Mouse (Mus musculus) liver, adult 2 months (tissue): ENCODE results near the gene Dapk1. TPM values are rescaled to one million over a fixed set of nuclear protein-coding genes. Genes with fewer than 3 reads are reported as not detected.

Source experiments
- DNase-seq: peaks from one replicate; pipeline ENCODE4 v3.0.0-alpha.2; 2011; ENCODE audit warnings: low read depth, low spot score; ENCODE audit errors: extremely low read depth
- H3K27ac ChIP-seq: fragments of 200-500 bp; replicated peaks from 2 replicates; pipeline ENCODE4 v1.5.1; 2012; ENCODE audit warnings: low read depth, mild to moderate bottlenecking, control low read depth, inconsistent platforms, low read length; ENCODE audit not compliant: insufficient read depth
- H3K27me3 ChIP-seq: fragments of 200-500 bp; 2 replicates; pipeline ENCODE4 v1.6.1; 2012; ENCODE audit warnings: mild to moderate bottlenecking, moderate library complexity, low read length, inconsistent platforms; ENCODE audit not compliant: control insufficient read depth, insufficient read depth
- H3K36me3 ChIP-seq: fragments of 200-500 bp; 2 replicates; pipeline ENCODE4 v1.6.1; 2012; ENCODE audit warnings: low read length, inconsistent platforms; ENCODE audit not compliant: control insufficient read depth, insufficient read depth
- H3K4me1 ChIP-seq: fragments of 200-500 bp; 2 replicates; pipeline ENCODE4 v1.6.1; 2011; ENCODE audit warnings: low read length; ENCODE audit not compliant: control insufficient read depth, insufficient read depth
- H3K4me3 ChIP-seq: fragments of 200-500 bp; 2 replicates; pipeline ENCODE4 v1.5.1; 2011; ENCODE audit warnings: low read depth, mild to moderate bottlenecking, control low read depth, low read length, moderate library complexity; ENCODE audit not compliant: insufficient read depth
- H3K79me2 ChIP-seq: fragments of 200-500 bp; 2 replicates; pipeline ENCODE4 v1.6.1; 2012; ENCODE audit warnings: inconsistent platforms, mild to moderate bottlenecking, low read length, moderate library complexity; ENCODE audit not compliant: control insufficient read depth, insufficient read depth
- H3K9ac ChIP-seq: fragments of 200-500 bp; 2 replicates; pipeline ENCODE4 v1.6.1; 2012; ENCODE audit warnings: low read depth, mild to moderate bottlenecking, control low read depth, inconsistent platforms, low read length
- CTCF ChIP-seq: fragments of 200-500 bp; IDR thresholded peaks from 2 replicates; pipeline ENCODE4 v1.5.1; 2011; ENCODE audit warnings: low read depth, low read length, control low read depth
- POLR2A ChIP-seq: fragments of 200-500 bp; IDR thresholded peaks from 2 replicates; pipeline ENCODE4 v1.6.1; 2011; ENCODE audit warnings: low read length, control low read depth; ENCODE audit not compliant: insufficient read depth; ENCODE audit errors: extremely low read depth
- WGBS: fragments of 180-500 bp; shearing (Covaris S2); methylation state at CpG from one replicate; pipeline ENCODE4 v1.1.7; 2018; 5-methylcytosine and 5-hydroxymethylcytosine counted together
- polyA plus RNA-seq: library from polyadenylated mRNA; depleted of rRNA; stranded (reverse); fragments of >200 nt; gene quantifications from 2 replicates; pipeline ENCODE4 v1.2.3, GENCODE M21; 2012; rRNA removed
- total RNA-seq: library from RNA; depleted of rRNA; stranded (reverse); fragments of >200 nt; gene quantifications from 2 replicates; pipeline ENCODE4 v1.2.3, GENCODE M21; 2014; rRNA removed

Dapk1 gene
- 23.0 and 36.8 TPM in 2 replicates for total RNA-seq
- 80.5 and 91.7 TPM in 2 replicates for polyA plus RNA-seq

- H3K27ac ChIP-seq, result peak within 1 kb of the TSS; percentile 87
- TF ChIP-seq CTCF (peak; percentile 70), POLR2A (peak; percentile 65; the same call in 1 of the 2 replicates)
- WGBS, result 1% methylated on average over 79 of the region's 90 CpGs
- H3K4me1 ChIP-seq, result peaks cover 25% of the 10 kb centered on the region
- peak within 1 kb of the TSS; percentile 96 for H3K9ac ChIP-seq
- H3K4me3 ChIP-seq, result peak within 1 kb of the TSS; percentile 69
- no peaks in the 10 kb centered on the region for H3K36me3 ChIP-seq
- H3K27me3 ChIP-seq, result no peaks in the 10 kb centered on the region
- DNase-seq, result peak; percentile 80
- H3K79me2 ChIP-seq, result peaks cover 28% of the 10 kb centered on the region; the same call in 1 of the 2 replicates
Observed at GRCm38 (mm10) chr13:60601436-60602415, at the start of gene Dapk1. TSS of gene Dapk1 (plus strand) at chr13:60601947.

- Histone ChIP-seq H3K9ac (no peak overlapping the region), H3K27me3 (no peaks in the 10 kb centered on the region), H3K4me1 (no peaks in the 10 kb centered on the region), H3K36me3 (no peaks in the 10 kb centered on the region), H3K27ac (no peak overlapping the region), H3K4me3 (no peak overlapping the region), H3K79me2 (no peaks in the 10 kb centered on the region)
- no peak for TF ChIP-seq POLR2A
- no peak for TF ChIP-seq CTCF
- DNase-seq, result no peak
- 67% methylated on average over 3 of the region's 3 CpGs for WGBS
Observed at GRCm38 (mm10) chr13:60553326-60553725, 48.4 kb upstream of the Dapk1 start.

- no peak for DNase-seq
Observed at GRCm38 (mm10) chr13:60556476-60556875, 45.3 kb upstream of the Dapk1 start.

GRCm38 (mm10) chr13:60556911-60557310 is 44.8 kb upstream of the Dapk1 start:
- DNase-seq, result no peak
- TF ChIP-seq CTCF (no peak), POLR2A (no peak)

More at GRCm38 (mm10) chr13:60556476-60556875, 45.3 kb upstream of the Dapk1 start:
- Histone ChIP-seq H3K27ac (no peak overlapping the region), H3K4me1 (no peaks in the 10 kb centered on the region), H3K4me3 (no peak overlapping the region), H3K27me3 (no peaks in the 10 kb centered on the region), H3K79me2 (no peaks in the 10 kb centered on the region), H3K36me3 (no peaks in the 10 kb centered on the region), H3K9ac (no peak overlapping the region)
- TF ChIP-seq CTCF, result no peak
- TF ChIP-seq POLR2A, result no peak

GRCm38 (mm10) chr13:60564303-60564702 is 37.4 kb upstream of the Dapk1 start:
- WGBS, result 82% methylated on average over 6 of the region's 6 CpGs
- no peak overlapping the region for H3K9ac ChIP-seq

More at GRCm38 (mm10) chr13:60556911-60557310, 44.8 kb upstream of the Dapk1 start:
- H3K79me2 ChIP-seq, result no peaks in the 10 kb centered on the region
- H3K27me3 ChIP-seq, result no peaks in the 10 kb centered on the region
- no peaks in the 10 kb centered on the region for H3K4me1 ChIP-seq
- H3K27ac ChIP-seq, result no peak overlapping the region
- no peaks in the 10 kb centered on the region for H3K36me3 ChIP-seq
- H3K4me3 ChIP-seq, result no peak overlapping the region
- H3K9ac ChIP-seq, result no peak overlapping the region

More at GRCm38 (mm10) chr13:60564303-60564702, 37.4 kb upstream of the Dapk1 start:
- TF ChIP-seq POLR2A (no peak), CTCF (no peak)
- no peak overlapping the region for H3K27ac ChIP-seq
- H3K27me3 ChIP-seq, result no peaks in the 10 kb centered on the region
- H3K4me3 ChIP-seq, result no peak overlapping the region
- no peaks in the 10 kb centered on the region for H3K36me3 ChIP-seq
- DNase-seq, result no peak
- H3K79me2 ChIP-seq, result no peaks in the 10 kb centered on the region
- no peaks in the 10 kb centered on the region for H3K4me1 ChIP-seq
